ENCODE assay signal across 39 mouse cellular contexts in the genomic region with DNA sequence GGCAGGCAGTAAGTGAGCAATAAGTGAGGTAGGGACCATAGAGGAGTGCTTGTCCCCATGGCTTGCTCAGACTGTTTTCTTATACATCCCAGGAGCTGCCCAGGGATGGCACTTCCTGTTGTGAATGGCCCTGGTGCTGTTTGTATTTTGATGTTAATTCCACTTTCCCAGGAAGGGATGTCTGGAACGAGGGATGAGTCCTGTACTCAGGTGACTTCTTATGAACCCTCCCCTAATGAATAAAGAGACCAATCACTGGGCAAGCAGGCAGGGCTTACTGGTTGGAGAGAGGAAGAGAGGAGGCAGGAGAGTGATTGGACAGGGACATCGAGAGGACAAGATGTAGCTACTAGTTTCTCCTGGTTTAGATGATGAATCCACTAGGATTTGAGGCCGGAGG. TPM values are rescaled to one million over a fixed set of nuclear protein-coding genes. Genes with fewer than 3 reads are reported as not detected.
"Had no signal": no experiment of that assay in that cellular context is flagged by ENCODE, and none has a peak within 500 bp of the region (broad histone marks: within the 10 kb centered on the region; RNA-seq: fewer than 3 reads in every experiment).

No protein-coding gene starts in this region.

- ATAC-seq: hindbrain, embryonic 16.5 days; hindbrain, postnatal 0 days; inflammation-experienced regulatory T-cells, adult 6 months; intestine, embryonic 15.5 days; intestine, embryonic 16.5 days; intestine, postnatal 0 days had no signal

- H3K27me3 ChIP-seq: heart, embryonic 12.5 days; heart, embryonic 13.5 days; heart, embryonic 15.5 days; hindbrain, embryonic 12.5 days; hindbrain, embryonic 13.5 days; hindbrain, embryonic 15.5 days; intestine, embryonic 15.5 days; kidney, embryonic 15.5 days had no signal

- H3K36me3 ChIP-seq: heart, embryonic 12.5 days; heart, embryonic 13.5 days; heart, embryonic 15.5 days; hindbrain, embryonic 12.5 days; hindbrain, embryonic 13.5 days; hindbrain, embryonic 15.5 days; intestine, embryonic 15.5 days; kidney, embryonic 15.5 days had no signal

- H3K4me2 ChIP-seq: heart, embryonic 11.5 days; heart, embryonic 12.5 days; heart, embryonic 13.5 days; heart, embryonic 15.5 days; hindbrain, embryonic 12.5 days; hindbrain, embryonic 13.5 days; hindbrain, embryonic 14.5 days; hindbrain, embryonic 15.5 days; intestine, embryonic 15.5 days; kidney, embryonic 15.5 days had no signal

- H3K9ac ChIP-seq: heart, embryonic 12.5 days; heart, embryonic 13.5 days; heart, embryonic 15.5 days; hindbrain, embryonic 12.5 days; hindbrain, embryonic 13.5 days; hindbrain, embryonic 14.5 days; hindbrain, embryonic 15.5 days; intestine, embryonic 15.5 days; kidney, embryonic 15.5 days had no signal

- H3K27ac ChIP-seq: heart, embryonic 13.5 days; heart, embryonic 15.5 days; hindbrain, embryonic 12.5 days; hindbrain, embryonic 13.5 days; hindbrain, embryonic 14.5 days; hindbrain, embryonic 15.5 days; hindbrain, postnatal 0 days; intestine, embryonic 15.5 days; kidney, embryonic 15.5 days; kidney, postnatal 0 days; layer of hippocampus, adult 2 months; left cerebral cortex, adult 2 months had no signal

- H3K9me3 ChIP-seq: heart, embryonic 12.5 days; heart, embryonic 13.5 days; heart, embryonic 15.5 days; hindbrain, embryonic 12.5 days; hindbrain, embryonic 13.5 days; hindbrain, embryonic 15.5 days; intestine, embryonic 15.5 days; kidney, embryonic 15.5 days had no signal

- H3K4me3 ChIP-seq: heart, embryonic 12.5 days; heart, embryonic 13.5 days; heart, embryonic 15.5 days; hindbrain, embryonic 12.5 days; hindbrain, embryonic 13.5 days; hindbrain, embryonic 15.5 days; intestine, embryonic 15.5 days; kidney, embryonic 15.5 days; layer of hippocampus, adult 2 months; left cerebral cortex, adult 2 months had no signal

- DNase-seq: heart, postnatal 10 days; heart, postnatal 14 days; heart, postnatal 36 days; heart, postnatal 4 days; kidney, adult 11 months; kidney, adult 18-20 months; kidney, adult 2 months; kidney, adult 8-10 months; kidney, adult 9 months; kidney, postnatal 10 days; kidney, postnatal 14 days; kidney, postnatal 25 days; kidney, postnatal 36 days; kidney, postnatal 4 days; layer of hippocampus, adult 9-11 months; layer of hippocampus, postnatal 36 days had no signal

- H3K4me1 ChIP-seq: heart, embryonic 12.5 days; heart, embryonic 13.5 days; heart, embryonic 15.5 days; hindbrain, embryonic 12.5 days; hindbrain, embryonic 13.5 days; hindbrain, embryonic 15.5 days; intestine, embryonic 15.5 days had no signal

RNA-seq across cellular contexts. Expression of a gene that starts 33.3 kb away (rescaled TPM):
- total RNA-seq: heart, postnatal 10 days; heart, postnatal 14 days; layer of hippocampus, adult 2 months; layer of hippocampus, postnatal 10 days; layer of hippocampus, postnatal 14 days; layer of hippocampus, postnatal 25 days; layer of hippocampus, postnatal 36 days; left cerebral cortex, adult 2 months had no signal
- polyA plus RNA-seq: heart, embryonic 14.5 days; hindbrain, embryonic 11.5 days; hindbrain, embryonic 14.5 days had no signal
